Mouse (Mus musculus): Measurements from ENCODE around the gene Phf23.

Phf23 gene

GRCm38 (mm10) chr11:69966006-69966859, 29.3 kb upstream of the Phf23 start:
- TF ChIP-seq GATA4 (IDR thresholded peaks at IDR 0.05; ENCODE audit: insufficient replicate concordance, low read length), result no peak; the same call in 1 of the 2 replicates

DNA sequence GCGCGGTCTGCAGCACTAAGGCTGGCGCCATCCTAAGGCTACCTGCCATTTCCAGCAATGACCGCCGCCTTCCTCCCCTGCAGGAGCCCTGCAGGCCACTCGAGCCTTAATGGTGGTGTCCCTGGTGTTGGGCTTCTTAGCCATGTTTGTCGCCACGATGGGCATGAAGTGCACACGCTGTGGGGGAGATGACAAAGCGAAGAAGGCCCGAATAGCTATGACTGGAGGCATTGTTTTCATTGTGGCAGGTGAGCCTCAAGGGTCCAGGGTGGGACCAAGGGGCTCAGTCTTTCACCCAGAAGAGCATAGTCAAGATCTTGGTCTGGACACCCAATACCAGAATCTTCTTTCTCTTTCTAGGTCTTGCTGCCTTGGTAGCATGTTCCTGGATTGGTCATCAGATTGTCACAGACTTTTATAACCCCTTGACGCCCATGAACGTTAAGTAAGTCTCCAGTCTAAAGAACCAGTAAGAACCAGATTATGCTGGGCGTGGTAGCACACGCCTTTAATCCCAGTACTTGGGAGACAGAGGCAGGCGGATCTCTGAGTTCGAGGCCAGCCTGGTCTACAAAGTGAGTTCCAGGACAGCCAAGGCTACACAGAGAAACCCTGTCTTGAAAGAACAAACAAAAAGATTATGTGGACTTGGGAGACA, 28.6 kb upstream of the Phf23 start:
- TF ChIP-seq GATA4 (IDR thresholded peaks at IDR 0.05; ENCODE audit: insufficient replicate concordance, low read length), result no peak

GRCm38 (mm10) chr11:69968793-69969192, 26.8 kb upstream of the Phf23 start:
- no peak for TF ChIP-seq GATA4 (IDR thresholded peaks at IDR 0.05; ENCODE audit: insufficient replicate concordance, low read length)

- TF ChIP-seq GATA4 (IDR thresholded peaks at IDR 0.05; ENCODE audit: insufficient replicate concordance, low read length), result no peak
Observed at GRCm38 (mm10) chr11:69970222-69970621, 25.4 kb upstream of the Phf23 start.

GRCm38 (mm10) chr11:69970775-69971174, 24.8 kb upstream of the Phf23 start:
- TF ChIP-seq GATA4 (IDR thresholded peaks at IDR 0.05; ENCODE audit: insufficient replicate concordance, low read length), result no peak

DNA sequence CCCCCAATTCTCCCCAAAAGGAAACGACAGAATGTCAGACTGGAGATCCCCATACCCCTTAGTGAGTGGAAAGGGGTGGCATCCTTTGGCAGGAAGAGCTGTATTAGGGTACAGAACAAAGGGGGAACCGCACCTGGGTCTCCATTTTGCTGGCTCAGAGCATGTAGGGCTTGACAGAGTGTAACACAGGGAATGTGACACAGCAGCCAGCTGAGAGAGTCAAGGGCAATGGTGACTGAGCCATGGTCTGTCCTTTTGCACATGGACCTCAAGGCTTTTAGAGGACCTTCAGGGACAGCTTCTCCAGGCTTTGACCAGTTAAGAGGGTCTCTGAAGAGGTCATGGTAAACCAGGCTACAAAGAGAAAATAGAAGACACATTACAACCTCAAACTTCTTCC, 20.7 kb upstream of the Phf23 start:
- TF ChIP-seq GATA4 (IDR thresholded peaks at IDR 0.05; ENCODE audit: insufficient replicate concordance, low read length), result no peak

- TF ChIP-seq GATA4 (IDR thresholded peaks at IDR 0.05; ENCODE audit: insufficient replicate concordance, low read length), result peak; percentile 99
Observed at GRCm38 (mm10) chr11:69976271-69976670, 19.3 kb upstream of the Phf23 start.

GRCm38 (mm10) chr11:69979827-69980195, 15.8 kb upstream of the Phf23 start:
- no peak for TF ChIP-seq GATA4 (IDR thresholded peaks at IDR 0.05; ENCODE audit: insufficient replicate concordance, low read length)

- TF ChIP-seq GATA4 (IDR thresholded peaks at IDR 0.05; ENCODE audit: insufficient replicate concordance, low read length), result peak; percentile 62; the same call in 1 of the 2 replicates
Observed at GRCm38 (mm10) chr11:69980196-69981140, 15.1 kb upstream of the Phf23 start.

DNA sequence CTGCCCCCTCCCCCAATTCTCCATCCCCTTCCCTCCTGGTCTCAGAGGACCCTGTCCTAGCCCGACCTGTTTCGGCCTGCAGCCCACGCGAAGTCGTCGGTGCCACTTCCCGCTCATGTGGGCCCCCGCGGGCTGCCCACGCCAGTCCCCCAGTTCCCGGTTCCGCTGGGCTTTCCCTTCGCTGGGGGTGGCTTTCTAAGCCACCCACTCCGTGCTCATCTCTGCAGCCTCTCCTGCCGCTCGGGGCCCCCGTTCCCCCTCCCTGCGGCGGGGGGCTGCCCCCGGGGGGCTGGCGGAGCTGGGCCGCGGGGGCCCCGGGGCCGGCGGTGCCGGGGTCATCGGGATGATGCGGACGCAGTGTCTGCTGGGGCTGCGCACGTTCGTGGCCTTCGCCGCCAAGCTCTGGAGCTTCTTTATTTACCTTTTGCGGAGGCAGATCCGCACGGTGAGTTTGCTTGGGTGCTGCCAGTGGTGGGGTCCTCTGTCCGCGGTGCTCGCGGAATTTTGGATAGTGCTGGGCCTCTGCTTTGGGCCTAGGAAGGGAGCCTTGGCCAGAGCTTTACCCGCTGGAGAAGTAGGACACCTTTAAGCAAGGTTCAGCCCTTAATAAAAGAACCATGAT, 14.3 kb upstream of the Phf23 start, which contains the start of gene Ctdnep1:
Gene Ctdnep1, plus strand, starts transcription at position 16 of the 622 bp plus-strand sequence.
- no peak for TF ChIP-seq GATA4 (IDR thresholded peaks at IDR 0.05; ENCODE audit: insufficient replicate concordance, low read length)

DNA sequence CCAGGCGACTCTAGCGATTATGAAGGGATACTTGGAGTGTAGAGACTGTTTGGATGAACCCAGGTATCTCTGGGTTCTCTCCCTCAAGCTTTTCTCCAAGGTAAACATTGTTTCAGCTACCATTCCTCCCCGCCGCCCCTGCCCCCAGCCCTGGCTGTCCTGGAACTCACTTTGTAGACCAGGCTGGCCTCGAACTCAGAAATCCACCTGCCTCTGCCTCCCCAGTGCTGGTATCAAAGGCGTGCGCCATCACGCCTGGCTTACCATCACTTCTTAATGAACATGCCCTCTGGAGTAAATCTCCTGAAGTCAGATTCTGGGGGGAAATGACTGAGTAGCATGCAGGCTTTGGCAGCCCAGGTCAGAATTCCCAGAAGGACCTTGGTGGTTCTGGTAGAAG, 13.4 kb upstream of the Phf23 start, which contains the start of gene Elp5:
Gene Elp5, minus strand, starts transcription at position 293 of the 400 bp plus-strand sequence.
- TF ChIP-seq GATA4 (IDR thresholded peaks at IDR 0.05; ENCODE audit: insufficient replicate concordance, low read length), result no peak

- TF ChIP-seq GATA4 (IDR thresholded peaks at IDR 0.05; ENCODE audit: insufficient replicate concordance, low read length), result no peak
Observed at GRCm38 (mm10) chr11:69982877-69983276, 12.7 kb upstream of the Phf23 start.

GRCm38 (mm10) chr11:69983377-69983776, 12.2 kb upstream of the Phf23 start:
- no peak for TF ChIP-seq GATA4 (IDR thresholded peaks at IDR 0.05; ENCODE audit: insufficient replicate concordance, low read length)

GRCm38 (mm10) chr11:69984431-69984830, 11.1 kb upstream of the Phf23 start:
- TF ChIP-seq GATA4 (IDR thresholded peaks at IDR 0.05; ENCODE audit: insufficient replicate concordance, low read length), result no peak

DNA sequence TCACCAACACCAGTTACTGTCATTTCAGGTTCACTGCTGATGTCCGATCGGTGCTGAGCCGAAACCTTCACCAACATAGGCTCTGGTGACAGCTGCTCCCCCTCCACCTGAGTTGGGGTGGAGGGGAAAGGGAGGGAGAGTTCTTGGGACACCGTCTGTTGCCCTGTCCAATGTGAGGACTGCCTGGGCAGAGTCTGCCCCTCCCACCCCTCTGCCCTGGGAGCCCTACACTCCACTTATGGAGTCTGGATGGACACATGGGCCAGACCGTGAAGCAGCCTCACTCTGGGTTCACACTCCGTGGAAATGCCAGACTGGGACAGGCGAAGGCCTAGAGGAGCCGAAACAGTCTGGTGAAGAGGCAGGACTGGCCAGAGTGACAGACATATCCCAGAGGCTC, 5.6 kb upstream of the Phf23 start:
- no peak for TF ChIP-seq GATA4 (IDR thresholded peaks at IDR 0.05; ENCODE audit: insufficient replicate concordance, low read length)

Measured in liver, adult (tissue).